Mouse (Mus musculus): ENCODE results near the gene Slc6a13. TPM values are rescaled to one million over a fixed set of nuclear protein-coding genes. Genes with fewer than 3 reads are reported as not detected.

Gene Slc6a13
- total RNA-seq, 2 experiments from 2014 or later = 3.3 TPM; not detected in 1

- ATAC-seq (replicated peaks; ENCODE audit: low FRiP score, poor library complexity, severe bottlenecking) = no peak
Observed at GRCm38 (mm10) chr6:121367099-121367498, 67.1 kb downstream of the Slc6a13 start.

- ATAC-seq (replicated peaks; ENCODE audit: low FRiP score, poor library complexity, severe bottlenecking) = no peak
Observed at GRCm38 (mm10) chr6:121371197-121371980, 71.4 kb downstream of the Slc6a13 start.

- no peak for ATAC-seq (replicated peaks; ENCODE audit: low FRiP score, poor library complexity, severe bottlenecking)
Observed at GRCm38 (mm10) chr6:121376159-121376558, 76.1 kb downstream of the Slc6a13 start.

- ATAC-seq (replicated peaks; ENCODE audit: low FRiP score, poor library complexity, severe bottlenecking) = no peak
Observed at GRCm38 (mm10) chr6:121378256-121378655, 78.2 kb downstream of the Slc6a13 start.

GRCm38 (mm10) chr6:121380576-121380975 is 80.5 kb downstream of the Slc6a13 start:
- no peak for ATAC-seq (replicated peaks; ENCODE audit: low FRiP score, poor library complexity, severe bottlenecking)

GRCm38 (mm10) chr6:121382071-121382470 is 82.0 kb downstream of the Slc6a13 start:
- no peak for ATAC-seq (replicated peaks; ENCODE audit: low FRiP score, poor library complexity, severe bottlenecking)

GRCm38 (mm10) chr6:121385397-121385796 is 85.4 kb downstream of the Slc6a13 start:
- no peak for ATAC-seq (replicated peaks; ENCODE audit: low FRiP score, poor library complexity, severe bottlenecking)

Other genes starting within 250 kb of the Slc6a13 start
- 168 and 179 TPM in 2 replicates for gene Mical3, start 169.2 kb upstream of the Slc6a13 start, total RNA-seq (2015; ENCODE audit: low replicate concordance)
- 159 and 259 TPM in 2 replicates for gene Mical3, start 169.2 kb upstream of the Slc6a13 start, total RNA-seq (2017; ENCODE audit: low replicate concordance)
- gene Pex26, start 116.6 kb upstream of the Slc6a13 start, total RNA-seq (2015; ENCODE audit: low replicate concordance) = 0.36 and 1.3 TPM in 2 replicates
- 0.26 and 1.2 TPM in 2 replicates for gene Pex26, start 116.6 kb upstream of the Slc6a13 start, total RNA-seq (2017; ENCODE audit: low replicate concordance)
- 4.2 and 9.4 TPM in 2 replicates for gene Tuba8, start 89.5 kb upstream of the Slc6a13 start, total RNA-seq (2015; ENCODE audit: low replicate concordance)
- 2.1 and 5.6 TPM in 2 replicates for gene Tuba8, start 89.5 kb upstream of the Slc6a13 start, total RNA-seq (2017; ENCODE audit: low replicate concordance)
- 23.1 and 29.3 TPM in 2 replicates for gene Usp18, start 54.3 kb upstream of the Slc6a13 start, total RNA-seq (2015; ENCODE audit: low replicate concordance)
- gene Usp18, start 54.3 kb upstream of the Slc6a13 start, total RNA-seq (2017; ENCODE audit: low replicate concordance) = 19.1 and 26.8 TPM in 2 replicates
- not detected in 2 replicates for gene Slc6a12, start 42.8 kb downstream of the Slc6a13 start, total RNA-seq (2015; ENCODE audit: low replicate concordance)
- gene Slc6a12, start 42.8 kb downstream of the Slc6a13 start, total RNA-seq (2017; ENCODE audit: low replicate concordance) = not detected in 2 replicates
- not detected in 2 replicates for gene Iqsec3, start 173.5 kb downstream of the Slc6a13 start, total RNA-seq (2015; ENCODE audit: low replicate concordance)
- not detected in 2 replicates for gene Iqsec3, start 173.5 kb downstream of the Slc6a13 start, total RNA-seq (2017; ENCODE audit: low replicate concordance)